Mouse (Mus musculus) heart, postnatal 4 days (tissue): ENCODE measurements around the gene Cdh10. TPM values are rescaled to one million over a fixed set of nuclear protein-coding genes. Genes with fewer than 3 reads are reported as not detected.

ENCODE experiments used
- DNase-seq: peaks from one replicate; pipeline ENCODE4 v3.0.0; 2021
- total RNA-seq, 2 experiments: library from RNA; stranded (reverse); gene quantifications; 2 replicates each; pipeline ENCODE4 v1.2.3; 2021

The Cdh10 gene
- under 1 TPM; 0.24 to 0.32 TPM for total RNA-seq

DNA sequence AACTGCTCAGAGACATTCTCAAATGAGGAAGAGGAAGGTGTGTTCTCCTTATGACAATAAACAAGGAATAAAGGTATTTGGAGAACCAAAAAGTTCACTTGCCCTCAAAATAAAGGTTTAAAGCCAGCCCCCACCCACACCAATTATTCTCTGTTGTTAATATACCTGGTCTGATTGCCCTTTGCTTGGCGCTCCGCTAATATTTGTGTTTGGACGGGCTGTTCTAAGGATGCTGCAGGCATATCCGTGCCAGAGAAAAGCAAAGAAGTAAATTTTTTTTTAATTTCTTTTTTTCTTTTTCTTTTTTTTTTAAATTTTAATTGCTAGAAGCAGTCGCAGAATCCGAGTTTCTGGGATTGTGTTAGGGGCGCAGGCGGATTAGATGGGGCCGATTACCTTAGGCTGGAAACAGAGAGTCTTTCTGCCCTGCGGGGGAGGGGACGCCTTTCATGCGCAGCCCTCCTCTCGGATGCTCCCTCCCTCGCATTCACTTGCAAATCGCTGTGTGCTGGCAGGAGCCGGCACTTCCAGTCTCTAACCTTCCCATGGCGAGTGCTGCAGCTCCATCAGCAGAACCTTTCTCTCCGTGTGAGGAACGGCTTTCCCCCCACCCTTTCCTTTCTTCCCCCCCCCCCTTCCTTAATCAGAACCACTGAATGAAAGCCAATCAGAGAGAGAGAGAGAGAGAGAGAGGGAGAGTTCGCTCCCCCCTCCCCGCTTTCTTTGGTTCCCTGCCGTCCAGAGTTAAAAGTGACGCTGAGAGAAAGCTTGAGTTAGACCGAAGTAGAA is at the start of gene Cdh10:
Gene Cdh10 (plus strand): TSS at position 763 of the 789 bp plus-strand sequence.
- DNase-seq, result peak; percentile 16

DNA sequence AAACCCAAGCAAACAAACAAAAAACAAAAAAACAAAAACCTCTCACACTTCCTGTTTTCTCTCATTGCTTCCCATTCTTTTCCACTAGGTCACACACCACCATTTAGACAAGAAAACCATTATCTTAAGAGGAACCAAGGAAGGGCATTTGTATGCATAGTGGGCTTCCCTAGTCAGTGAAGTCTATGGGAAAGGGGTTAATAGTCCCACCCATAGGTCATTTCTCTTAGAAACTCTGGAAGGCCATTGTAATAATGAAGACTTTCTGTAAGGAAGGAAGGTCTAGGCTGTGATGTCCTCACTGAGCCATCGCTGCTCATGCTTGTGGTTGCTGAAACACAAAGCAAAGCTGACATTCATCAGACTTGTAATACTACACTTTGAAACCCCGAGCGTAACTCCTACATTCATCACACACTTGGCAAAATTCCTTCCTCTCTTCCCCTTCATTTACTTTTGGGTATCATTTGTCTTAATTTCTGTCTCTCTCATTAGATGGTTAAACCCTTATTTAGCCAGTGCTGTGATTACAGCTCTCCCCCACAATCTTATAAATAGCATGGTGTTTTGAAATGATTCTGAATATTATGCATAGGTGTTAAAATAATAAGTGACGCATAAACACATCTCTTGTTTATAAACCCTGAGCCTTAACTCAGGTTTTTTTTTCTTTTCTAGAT is 9.5 kb upstream of the Cdh10 start:
- DNase-seq, result no peak

DNA sequence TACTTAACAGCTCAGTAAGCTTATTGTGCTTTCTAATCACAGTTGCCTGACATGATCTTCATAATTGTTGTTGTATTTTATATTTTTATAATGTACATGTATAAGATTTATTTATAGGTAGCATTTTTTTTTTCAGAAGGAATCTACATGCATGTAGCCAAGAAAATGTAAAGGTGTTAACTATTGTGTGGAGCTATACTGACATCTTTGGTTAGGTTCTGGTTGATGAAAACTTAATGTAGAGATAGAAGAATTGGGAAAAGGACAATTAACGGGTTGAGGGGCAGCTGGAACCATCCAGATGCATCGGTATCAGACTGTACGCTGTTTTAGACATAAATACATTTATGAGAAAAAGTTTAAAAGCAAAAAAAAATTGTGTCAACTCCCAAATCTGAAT is 1.0 kb upstream of the Cdh10 start:
- DNase-seq, result no peak

DNA sequence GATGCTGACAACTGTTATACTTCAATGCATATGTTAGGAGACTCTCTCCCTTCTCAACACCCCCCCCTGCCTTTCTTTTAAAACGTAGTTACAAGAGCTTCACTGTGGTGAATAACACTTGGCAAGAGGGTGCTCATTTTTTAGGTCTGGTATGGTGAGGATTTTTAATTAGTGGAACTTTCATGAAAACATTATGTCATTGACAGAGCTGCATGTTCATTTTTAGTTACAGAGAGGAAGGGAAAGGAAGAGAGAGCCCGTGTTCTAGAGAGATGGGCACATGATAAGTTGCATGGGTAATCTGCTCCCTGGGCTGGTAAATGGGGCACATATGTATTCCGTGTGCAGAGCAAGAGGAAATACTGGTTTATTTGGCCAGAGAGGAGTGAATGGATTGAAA is 1.5 kb downstream of the Cdh10 start:
- no peak for DNase-seq

DNA sequence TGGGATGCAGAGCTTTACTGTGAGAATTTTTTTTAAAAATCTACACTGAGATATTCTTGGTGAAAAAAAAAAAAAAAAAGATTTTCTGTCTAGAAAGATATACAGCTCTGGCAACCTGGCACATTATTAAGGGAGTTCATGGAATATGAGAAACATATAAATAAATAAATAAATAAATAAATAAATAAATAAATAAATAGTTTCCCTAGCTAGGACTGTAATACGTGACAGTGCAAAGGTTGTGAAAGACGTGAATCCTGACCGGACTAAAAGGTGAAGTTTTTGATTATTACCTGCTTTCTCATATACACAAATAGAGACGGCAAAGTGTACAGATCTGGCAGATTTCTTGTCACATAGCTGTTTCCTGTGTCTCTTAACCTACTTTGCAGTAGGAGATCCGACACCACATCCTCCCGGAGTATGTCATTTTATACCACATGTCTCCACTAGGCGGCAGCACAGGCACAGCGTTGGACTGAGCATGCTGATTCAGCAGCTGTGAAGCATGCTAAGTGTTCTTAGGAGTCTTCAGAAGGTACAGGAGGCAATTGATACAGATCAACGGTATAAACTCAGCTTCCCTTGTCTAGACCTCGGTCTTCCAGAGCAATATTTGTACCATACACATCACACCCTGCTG is 2.5 kb downstream of the Cdh10 start:
- peak; percentile 90 for DNase-seq

DNA sequence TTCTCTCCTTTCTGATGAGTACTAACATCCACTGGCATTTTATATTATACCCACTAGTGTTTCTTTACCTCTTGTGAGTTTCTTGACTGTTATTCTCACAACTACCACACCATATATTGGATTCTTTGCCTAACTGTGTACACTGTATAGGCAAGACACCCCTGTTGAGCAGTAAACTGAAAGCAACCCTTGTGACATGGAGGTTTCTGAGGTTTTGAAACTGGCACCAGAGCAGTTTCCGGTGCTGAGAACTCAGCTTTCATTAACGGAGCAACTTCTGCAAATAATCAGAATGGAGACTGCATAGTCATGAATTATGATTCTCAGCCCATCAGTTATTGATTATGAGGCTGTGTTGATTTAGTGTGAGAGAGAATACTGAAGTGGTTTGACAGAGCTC is 4.7 kb downstream of the Cdh10 start:
- DNase-seq, result no peak

DNA sequence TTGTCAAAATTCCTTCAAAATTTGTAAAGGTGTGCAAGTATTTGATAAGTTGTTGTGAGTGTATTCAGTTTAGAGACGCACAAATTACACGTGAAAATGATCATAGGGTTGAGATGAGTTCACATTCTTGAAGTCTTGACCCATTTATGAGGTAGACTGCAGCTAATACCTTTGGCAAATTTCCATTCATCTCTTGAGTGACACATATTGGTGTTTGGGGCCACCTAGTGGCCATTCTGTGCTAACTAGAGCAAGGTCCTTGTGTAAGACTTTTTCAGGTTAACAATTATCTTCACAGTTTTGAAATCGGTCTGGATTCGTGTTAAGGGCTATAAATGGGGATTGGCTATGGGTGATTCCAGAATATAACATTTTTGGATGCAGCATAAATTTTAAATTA is 13.5 kb downstream of the Cdh10 start:
- DNase-seq, result peak; percentile 35

DNA sequence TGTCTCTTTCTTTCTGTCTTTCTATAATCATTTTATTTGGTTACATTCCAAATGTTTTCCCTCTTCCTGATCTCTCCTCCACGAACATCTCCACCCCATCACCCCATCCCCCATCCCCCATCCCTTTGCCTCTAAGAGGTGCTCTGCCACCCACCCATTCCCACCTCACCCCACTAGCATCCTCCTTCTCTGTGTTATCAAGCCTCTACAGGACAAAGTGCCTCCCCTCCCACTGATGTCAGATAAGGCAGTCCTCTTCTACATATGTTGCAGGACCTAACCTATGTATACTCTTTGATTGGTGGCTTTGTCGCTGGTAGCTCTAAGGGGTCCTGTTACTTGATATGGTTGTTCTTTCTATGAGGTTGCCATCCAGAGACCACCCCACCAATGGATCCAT is 23.0 kb downstream of the Cdh10 start:
- no peak for DNase-seq

DNA sequence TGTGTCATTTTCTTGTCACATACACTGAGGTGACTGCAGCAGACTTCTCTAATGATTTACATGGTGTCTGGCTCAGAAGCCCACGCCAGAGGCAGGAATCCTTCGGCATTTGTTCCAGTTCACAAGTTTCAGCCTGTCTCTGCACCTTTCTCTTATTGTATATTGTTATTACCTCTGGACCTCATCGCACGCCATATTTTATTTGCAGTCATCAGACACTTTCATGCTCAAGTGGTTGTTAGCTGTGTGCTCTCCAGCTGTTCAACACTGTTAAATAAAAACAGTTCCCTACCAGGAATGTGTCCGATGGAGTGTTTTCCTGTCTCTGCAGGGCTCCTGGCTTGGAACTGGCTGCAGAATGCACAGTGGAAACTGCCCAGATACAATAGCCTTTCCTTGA is 26.1 kb downstream of the Cdh10 start:
- DNase-seq, result no peak

DNA sequence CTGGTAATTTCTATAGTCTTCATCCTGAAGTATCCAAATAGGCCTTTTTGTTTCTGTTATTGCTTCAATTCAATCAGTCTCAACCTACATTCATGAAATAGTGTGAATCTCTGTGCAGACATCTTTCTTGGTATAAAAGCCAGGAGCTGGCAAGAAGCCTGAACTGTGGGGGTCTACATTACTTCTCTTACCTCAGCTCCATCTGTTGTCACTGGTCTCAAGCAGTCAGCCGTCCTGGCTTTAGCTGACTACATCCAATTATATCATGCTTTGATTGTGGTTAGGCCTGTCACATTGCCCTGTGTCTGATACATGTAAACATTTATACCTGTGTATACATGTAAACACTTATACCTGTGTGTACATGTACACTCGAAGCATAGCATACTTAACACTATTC is 31.8 kb downstream of the Cdh10 start:
- no peak for DNase-seq

DNA sequence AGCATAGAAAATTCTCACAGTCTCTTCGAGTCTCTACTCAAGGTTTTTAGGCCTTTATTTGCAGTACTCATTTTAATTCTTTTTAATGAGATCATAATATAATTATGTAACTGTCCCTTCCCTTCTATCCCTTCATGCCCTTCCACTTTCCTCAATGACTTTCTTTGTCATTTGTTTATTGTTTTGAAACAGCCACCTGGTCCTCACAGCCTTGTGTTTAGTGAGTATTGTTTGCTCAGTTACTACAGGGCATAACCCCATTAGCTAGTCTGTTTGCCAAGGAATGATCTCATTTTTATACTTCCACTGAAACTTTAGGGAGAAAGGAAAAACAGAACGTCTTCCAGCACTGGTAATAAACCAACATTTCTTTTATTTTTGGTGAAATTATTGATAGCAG is 39.4 kb downstream of the Cdh10 start:
- DNase-seq, result no peak

DNA sequence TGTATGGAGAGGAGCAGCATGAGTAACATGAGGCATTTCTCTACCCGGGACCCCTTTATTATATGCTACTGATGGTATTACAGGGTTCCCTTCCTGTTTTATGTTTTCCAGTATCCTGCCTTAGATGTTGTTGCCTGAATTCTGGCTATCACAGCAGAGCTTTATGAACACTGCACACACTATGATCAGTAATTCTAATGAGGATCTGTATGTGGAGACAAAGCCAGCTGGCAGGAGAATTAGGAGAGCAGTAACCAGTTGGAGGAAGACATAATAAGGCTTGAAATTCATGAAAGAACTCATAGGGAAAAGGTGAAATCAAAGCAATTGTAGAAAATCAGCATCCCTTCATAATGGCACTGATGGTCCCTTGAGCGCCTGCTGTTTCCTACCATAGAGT is 51.1 kb downstream of the Cdh10 start:
- DNase-seq, result no peak

DNA sequence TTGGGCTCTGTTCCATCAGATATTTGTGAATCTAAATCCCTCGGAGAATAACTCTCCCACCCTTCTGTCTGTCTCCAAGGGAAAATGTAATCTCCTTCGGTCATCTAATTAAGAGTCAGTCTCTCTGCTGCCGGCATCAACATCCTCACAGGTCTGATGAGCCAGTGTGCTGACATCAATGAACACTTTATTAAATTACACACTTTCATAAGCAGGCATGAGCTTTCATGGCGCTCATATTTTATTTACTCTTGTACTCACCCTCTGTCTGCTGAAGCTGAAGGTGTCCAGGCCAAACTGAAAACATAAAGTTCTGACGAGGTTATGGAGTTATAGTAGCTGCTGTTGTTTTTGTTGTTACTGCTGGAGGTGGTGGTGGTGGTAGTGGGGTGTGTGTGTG is 62.7 kb downstream of the Cdh10 start:
- no peak for DNase-seq

DNA sequence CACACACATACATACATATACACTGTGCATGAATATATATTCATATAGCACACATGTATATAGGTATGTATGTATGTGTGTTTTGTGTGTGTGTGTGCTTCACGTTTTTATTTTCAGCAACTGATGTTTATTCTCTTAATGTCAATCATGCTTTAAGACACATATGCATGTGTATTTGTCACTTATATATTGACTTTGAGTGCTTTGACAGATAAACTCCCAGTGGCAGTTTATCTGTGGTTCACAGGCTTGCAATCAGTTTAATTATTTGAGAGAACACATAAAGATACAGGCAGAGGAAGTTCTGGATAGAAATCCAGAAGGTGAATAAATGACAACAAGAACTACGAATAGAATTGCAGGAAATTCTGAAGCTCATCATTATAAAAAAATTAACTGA is 67.9 kb downstream of the Cdh10 start:
- no peak for DNase-seq

DNA sequence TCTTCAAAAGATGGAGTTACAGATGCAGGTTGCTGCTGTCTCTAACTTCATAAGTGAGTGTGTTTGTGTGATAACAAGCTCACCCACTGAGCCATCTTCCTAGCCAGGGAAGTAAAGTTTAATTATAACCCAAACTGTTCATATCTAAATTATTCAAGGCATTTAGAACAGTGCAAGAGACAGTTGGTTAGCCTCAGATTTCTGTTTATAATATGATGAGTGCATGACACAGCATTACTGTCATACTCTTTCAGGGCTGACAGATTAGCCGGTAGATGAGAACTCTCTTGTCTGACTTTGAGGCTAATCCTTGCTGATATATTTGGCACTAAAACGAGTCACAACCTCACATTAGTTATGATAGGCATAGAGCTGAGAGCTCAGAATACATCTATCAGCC is 70.2 kb downstream of the Cdh10 start:
- DNase-seq, result no peak

DNA sequence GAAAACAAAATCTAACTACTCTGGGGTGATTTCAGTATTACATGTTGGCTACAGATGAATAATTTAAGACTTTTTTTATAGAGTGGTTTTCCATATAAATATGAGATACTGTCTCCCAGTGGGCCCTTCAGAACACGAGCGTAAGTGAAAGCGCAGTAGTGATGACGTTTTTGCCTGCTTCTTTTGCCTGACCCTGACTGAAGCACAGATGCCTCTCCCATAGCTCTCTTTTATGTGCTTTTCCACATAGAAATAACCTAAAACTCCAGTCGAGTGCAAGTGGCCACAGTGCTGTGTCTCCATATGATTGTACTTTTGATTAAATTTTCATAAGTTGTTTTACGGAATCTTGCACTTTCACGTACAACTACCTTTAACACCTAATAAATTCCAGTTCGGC is 71.6 kb downstream of the Cdh10 start:
- no peak for DNase-seq

DNA sequence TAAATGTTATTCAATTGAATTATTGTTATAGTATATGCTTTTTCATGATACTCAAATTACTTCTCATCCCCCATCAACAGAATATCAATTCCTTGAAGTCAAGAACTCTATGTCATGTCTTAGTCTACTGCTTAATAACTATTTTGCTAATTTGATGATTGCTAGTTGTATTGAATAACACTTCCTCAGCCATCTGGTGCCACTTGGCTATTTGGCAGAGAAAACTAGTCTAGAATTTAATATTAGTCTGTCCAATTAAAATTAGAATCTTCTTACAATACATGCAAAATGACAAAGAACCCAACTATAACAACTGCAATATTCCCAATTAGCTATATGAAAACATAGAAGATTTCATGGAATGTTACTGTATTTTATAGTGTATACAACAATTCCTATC is 82.0 kb downstream of the Cdh10 start:
- DNase-seq, result no peak

DNA sequence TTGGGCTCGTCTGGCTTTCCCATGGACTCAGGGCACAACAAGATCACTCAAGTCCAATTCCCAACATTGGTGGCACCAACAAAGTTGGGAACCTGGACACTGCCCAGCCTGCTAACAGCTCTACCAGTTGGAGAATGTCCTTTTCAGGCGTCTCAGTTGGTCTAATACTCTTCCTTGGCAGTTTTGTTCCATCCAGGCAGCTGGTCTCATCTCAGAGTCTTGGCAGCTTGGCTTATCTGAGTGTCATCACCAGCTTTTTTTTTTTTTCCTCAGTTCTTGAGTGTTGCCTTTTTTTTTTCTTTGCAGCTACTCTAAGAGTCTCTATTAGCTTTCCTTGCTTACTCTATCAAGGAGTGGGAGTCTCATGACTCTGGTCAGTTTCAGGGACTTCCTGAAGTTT is 85.4 kb downstream of the Cdh10 start:
- DNase-seq, result no peak

DNA sequence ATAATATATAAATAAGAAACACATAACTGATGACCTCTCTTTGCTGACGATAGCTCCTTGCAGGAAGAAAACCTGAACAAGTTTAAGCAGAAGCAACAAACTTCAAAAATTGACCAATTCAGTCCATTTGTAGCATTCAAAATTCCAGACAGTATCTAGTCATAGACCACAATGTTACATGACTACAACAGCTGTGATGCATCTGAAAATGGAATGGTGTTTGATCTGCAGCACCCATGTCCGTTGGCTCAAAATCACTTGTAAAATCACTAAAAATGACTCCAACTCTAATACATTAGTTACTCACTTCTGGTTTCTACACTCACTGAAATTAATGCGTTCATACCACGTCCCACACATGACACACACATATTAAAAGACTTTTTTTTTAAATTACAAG is 91.9 kb downstream of the Cdh10 start:
- DNase-seq, result no peak

DNA sequence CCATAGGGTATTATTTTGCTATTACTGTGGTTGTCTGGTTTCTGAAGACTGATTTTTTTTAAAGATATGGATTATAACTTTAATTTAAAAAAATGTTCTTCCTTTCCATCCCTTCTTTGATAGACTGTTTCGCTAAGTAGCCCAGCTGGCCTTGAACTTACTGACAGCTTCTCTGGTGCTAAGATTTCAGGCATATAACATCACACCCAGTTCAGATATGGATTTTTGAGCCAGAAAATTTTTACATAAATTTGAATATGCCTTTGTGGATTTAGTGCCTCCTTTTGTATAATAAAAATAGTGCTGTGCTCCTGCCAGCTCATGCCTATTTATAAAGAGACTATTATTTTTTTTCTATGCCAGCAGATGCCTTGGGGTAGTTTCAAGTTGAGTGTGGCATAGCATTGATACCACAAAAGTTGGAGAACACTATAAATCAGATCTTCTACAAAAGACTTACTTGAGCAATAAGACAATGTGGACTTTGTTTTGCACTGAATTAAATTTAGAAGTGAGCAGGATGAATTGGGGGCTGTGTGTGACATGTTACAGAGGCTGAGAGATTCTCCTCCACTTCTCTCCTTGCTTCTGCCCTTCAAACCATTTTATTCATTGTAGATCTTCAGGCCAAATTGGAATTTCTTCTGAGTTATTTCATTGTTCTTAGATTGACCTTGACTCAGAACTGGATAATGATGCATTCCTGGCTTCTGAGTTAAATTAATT is 106.8 kb downstream of the Cdh10 start:
- no peak for DNase-seq

DNA sequence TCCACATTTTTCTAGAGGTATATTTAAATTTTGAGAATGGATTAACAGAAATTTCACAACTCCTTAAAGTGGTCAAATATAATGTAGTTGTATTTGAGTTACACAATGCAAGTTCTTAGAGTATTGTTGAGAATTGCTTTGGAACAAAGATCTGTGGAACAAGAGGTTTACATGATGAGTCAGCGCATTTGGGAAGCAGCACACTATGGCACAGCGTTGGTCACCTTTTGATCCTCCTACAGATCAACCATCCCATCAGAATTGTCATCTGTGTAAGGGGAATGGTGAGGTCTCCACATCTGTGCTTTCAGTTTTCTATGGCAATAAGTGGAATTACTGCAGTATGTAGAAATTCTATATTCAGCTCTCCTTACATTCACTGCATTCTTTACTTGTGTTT is 108.2 kb downstream of the Cdh10 start:
- no peak for DNase-seq

DNA sequence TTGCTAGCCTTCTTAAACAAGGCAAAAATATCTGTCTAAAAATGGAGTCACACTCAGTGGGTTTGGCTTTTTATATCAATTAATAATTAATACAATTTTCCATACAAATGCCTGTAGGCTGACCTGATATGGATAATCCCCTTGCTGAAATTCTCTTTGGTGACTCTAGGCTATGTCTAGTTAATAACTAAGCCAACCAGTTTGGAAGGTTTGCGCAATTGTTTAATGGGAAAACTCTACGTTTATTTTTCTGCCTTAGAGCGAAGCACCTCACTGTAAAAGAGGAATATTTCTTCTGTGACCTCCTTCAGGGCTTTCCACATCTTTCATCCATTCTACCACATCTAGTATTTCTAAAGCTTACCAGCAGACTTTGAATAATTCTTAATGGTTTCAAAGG is 133.5 kb downstream of the Cdh10 start:
- DNase-seq, result no peak

DNA sequence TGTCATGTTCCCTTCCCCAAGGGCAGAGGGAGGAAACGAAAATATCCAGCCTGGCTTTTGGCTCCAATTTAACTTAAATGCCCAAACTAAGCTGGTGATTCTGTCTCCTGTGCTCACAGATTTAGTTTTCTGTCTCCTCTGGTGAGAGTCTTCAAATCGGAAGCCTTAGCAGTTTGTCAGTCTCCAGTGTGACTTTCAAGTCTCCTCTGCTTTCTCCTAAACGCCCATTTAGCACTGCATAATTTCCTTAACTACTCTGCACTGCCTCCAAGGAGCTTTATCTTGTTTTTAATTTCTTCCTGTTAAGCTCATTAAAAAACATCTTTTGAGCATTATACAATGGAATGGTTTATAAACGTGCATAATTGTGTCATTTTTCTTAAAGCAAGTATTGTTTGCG is 156.3 kb downstream of the Cdh10 start:
- no peak for DNase-seq
